Mouse (Mus musculus): ENCODE measurements at regions not wholly inside any gene's neighbourhood (a gene's known extent, or its start where the extent isn't known, plus 50 kb on each side); places are given as distances from the start of the nearest gene placed in this dataset.

DNA sequence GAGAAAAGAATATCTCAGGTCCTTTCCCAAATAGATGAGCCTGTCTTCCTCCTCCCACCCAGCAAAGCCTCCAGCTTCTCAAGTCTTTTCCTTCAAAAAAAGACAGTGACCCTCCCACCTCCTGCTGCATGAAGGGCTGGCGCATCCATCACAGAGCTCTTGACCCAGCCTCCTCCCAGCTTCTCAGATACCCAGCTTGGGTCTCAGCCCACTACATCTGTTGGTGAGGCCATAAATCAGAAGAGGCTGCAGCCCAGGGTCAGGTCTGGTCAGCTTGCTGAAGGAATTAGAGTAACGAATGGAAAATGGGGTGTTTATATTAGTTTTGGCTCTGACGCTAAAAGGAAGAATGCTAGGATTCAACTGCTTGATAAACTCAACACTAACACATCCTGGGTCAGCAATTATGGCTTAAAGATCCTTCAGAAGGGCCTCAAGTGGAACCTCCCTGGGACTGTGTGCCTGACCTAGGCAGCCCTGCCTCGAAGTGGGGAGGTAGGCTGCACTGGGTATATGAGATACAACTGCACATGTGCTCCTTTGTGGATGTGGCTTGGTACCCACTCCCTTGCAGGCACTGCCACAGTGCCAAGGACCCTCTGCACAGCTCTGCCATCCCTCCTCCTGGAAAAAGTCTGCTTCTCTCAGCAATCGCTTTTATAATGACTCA, 61.6 kb upstream of the Rbm19 start:
- WGBS, result 88% methylated on average over 5 of the region's 5 CpGs
- no peak overlapping the region for H3K4me3 ChIP-seq (ENCODE audit: control insufficient read depth, insufficient read depth, low read length)
- H3K27me3 ChIP-seq (ENCODE audit: control insufficient read depth, insufficient read depth, low read length), result no peaks in the 10 kb centered on the region
- H3K27ac ChIP-seq (ENCODE audit: control insufficient read depth, insufficient read depth, low read length), result no peak overlapping the region
- H3K36me3 ChIP-seq (ENCODE audit: control insufficient read depth, insufficient read depth, low read length), result no peaks in the 10 kb centered on the region
- TF ChIP-seq POLR2A (IDR thresholded peaks at IDR 0.05; ENCODE audit: control insufficient read depth, extremely low read depth, insufficient read depth, low read length, poor library complexity) (no peak), CTCF (IDR thresholded peaks at IDR 0.05; ENCODE audit: borderline replicate concordance, control insufficient read depth, extremely low read depth, insufficient read depth, low read length, poor library complexity) (no peak)
- DNase-seq, result no peak
- no peaks in the 10 kb centered on the region for H3K4me1 ChIP-seq (replicated peaks; ENCODE audit: control insufficient read depth, insufficient read depth, low read length)

All from thymus, adult 2 months (tissue).